Mouse (Mus musculus) gastrocnemius, postnatal 10 days (tissue): ENCODE results near the gene Capn13. TPM values are rescaled to one million over a fixed set of nuclear protein-coding genes. Genes with fewer than 3 reads are reported as not detected.
"Not testable (repeated sequence)": the region's sequence is repeated elsewhere in the genome, so short reads cannot be mapped to it uniquely, and the experiment has no call there.

Source experiments
- DNase-seq: peaks from one replicate; pipeline ENCODE4 v3.0.0; 2021; ENCODE audit warnings: mixed read lengths
- total RNA-seq, 2 experiments: library from RNA; stranded (reverse); gene quantifications; 2 replicates each; pipeline ENCODE4 v1.2.3; 2021

Gene Capn13
- total RNA-seq, 2 experiments from 2014 or later: not detected

DNA sequence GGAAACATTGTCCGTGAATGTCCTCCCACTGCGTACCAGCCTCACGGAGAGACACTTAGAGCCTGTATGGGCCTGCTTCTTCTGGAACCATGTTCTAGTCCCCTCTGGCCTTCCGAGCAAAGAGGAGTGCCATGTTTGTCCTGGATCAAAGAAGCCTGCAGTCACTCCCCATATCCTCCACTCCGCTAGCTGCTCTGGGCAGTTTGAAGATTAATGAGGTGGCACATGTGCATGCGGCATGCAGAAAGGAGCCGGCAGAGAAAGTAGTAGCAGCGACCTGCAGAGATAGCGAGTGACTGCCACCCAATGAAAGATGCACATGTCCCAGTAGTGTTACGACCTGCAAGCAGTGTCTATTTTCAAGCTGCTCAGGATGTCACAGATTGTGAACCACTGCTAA is 125.6 kb downstream of the Capn13 start:
- DNase-seq: no peak

DNA sequence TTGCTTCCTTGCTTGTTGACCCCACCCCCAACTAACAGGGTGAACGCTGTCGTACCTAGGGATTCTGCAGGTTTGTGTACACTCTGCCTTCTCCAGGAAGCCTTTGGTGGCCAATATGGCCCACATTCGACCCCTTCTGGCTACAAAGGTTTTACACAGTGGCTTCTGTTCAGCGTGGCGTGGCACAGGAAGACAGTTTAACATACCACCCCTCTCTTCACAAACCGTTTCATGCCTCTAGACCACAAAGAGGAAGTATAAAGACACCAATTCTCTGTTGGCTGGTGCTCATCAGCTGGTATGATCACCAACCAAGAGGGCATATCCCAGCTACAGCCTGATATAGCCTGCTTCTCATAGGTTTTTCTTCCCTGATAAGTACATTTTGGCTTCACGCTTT is 126.9 kb downstream of the Capn13 start:
- DNase-seq: no peak

- no peak for DNase-seq
These were observed 128.7 kb downstream of the Capn13 start for GRCm38 (mm10) chr17:73271797-73272600.

- no peak for DNase-seq
These were observed 129.5 kb downstream of the Capn13 start for GRCm38 (mm10) chr17:73270871-73271796.

- no peak for DNase-seq
These were observed 137.6 kb downstream of the Capn13 start for GRCm38 (mm10) chr17:73263077-73263501.

DNA sequence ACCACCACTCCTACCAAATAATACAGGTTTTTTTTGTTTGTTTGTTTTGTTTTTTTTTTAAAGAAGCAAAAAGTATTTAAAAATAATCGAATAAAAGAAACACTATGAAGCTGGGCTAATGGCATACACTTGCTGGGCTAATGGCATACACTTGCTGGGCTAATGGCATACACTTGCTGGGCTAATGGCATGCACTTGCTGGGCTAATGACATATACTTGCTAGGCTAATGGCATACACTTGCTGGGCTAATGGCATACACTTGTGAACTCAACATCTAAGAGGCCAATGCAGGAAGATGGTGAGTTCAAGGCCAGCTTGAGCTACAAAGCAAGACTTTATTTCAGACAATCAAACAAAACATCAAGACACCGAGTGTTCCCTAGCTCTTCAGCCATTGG is 138.1 kb downstream of the Capn13 start:
- no peak for DNase-seq

- not testable (repeated sequence) for DNase-seq
These were observed 141.4 kb downstream of the Capn13 start for GRCm38 (mm10) chr17:73259258-73259657.

DNA sequence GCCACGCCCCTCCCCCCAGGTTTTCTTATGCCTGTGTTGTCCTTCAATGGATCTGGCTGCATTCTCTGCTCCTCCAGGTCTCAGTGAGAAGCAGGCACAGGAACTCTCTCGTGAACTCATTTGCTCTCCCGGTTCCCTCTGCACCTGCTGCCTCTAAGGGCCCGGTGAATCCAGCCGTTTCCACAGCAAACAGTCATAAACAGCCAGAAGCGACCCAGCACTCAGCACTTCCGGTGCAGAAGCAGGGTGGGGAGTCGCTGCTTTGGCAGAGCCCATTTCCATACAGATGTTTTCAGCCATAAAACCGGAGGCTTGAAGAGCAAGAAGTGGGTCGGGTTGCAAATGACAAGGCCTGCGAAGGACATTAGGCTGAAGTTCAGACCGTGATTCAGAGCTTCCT is 142.0 kb downstream of the Capn13 start:
- DNase-seq: peak; percentile 16
